Mouse (Mus musculus) kidney, postnatal 0 days (tissue): ENCODE data around the gene Fnbp1. TPM values are rescaled to one million over a fixed set of nuclear protein-coding genes. Genes with fewer than 3 reads are reported as not detected.

Experiments
- ATAC-seq: fragments of 200-750 bp; cut with Nextera tagmentation; replicated peaks from 2 replicates; pipeline ENCODE4 v1.8.0; 2017; ENCODE audit warnings: low read depth, moderate number of reproducible peaks, moderate TSS enrichment, moderate library complexity; ENCODE audit not compliant: low FRiP score
- DNase-seq: peaks from one replicate; pipeline ENCODE4 v3.0.0-alpha.2; 2016; ENCODE audit warnings: low spot score
- H3K27ac ChIP-seq: fragments of 300-500 bp; sonication (generic); 2 replicates; pipeline ENCODE4 v1.5.1; 2014; ENCODE audit warnings: mild to moderate bottlenecking
- H3K27me3 ChIP-seq: fragments of 300-500 bp; sonication (generic); 2 replicates; pipeline ENCODE4 v1.6.1; 2014; ENCODE audit warnings: low read length, mixed read lengths; ENCODE audit not compliant: insufficient read depth
- H3K36me3 ChIP-seq: fragments of 300-500 bp; sonication (generic); 2 replicates; pipeline ENCODE4 v1.6.1; 2014; ENCODE audit warnings: low read length, mixed read lengths; ENCODE audit not compliant: insufficient read depth
- H3K4me1 ChIP-seq: fragments of 300-500 bp; sonication (generic); replicated peaks from 2 replicates; pipeline ENCODE4 v1.6.1; 2014; ENCODE audit warnings: antibody characterized with exemption, low read length, mixed read lengths; ENCODE audit not compliant: insufficient read depth
- H3K4me2 ChIP-seq: fragments of 300-500 bp; sonication (generic); 2 replicates; pipeline ENCODE4 v1.6.1; 2014; ENCODE audit warnings: mild to moderate bottlenecking, low read length, moderate library complexity, mixed read lengths
- H3K4me3 ChIP-seq: fragments of 300-500 bp; sonication (generic); replicated peaks from 2 replicates; pipeline ENCODE4 v1.5.1; 2014; ENCODE audit warnings: low read depth, low read length
- H3K9ac ChIP-seq: fragments of 300-500 bp; sonication (generic); 2 replicates; pipeline ENCODE4 v1.6.1; 2014; ENCODE audit warnings: low read depth, low read length
- H3K9me3 ChIP-seq: fragments of 300-500 bp; sonication (generic); replicated peaks from 2 replicates; pipeline ENCODE4 v1.6.1; 2016; ENCODE audit warnings: low read length, inconsistent platforms, mixed read lengths
- CTCF ChIP-seq: IDR thresholded peaks from 2 replicates; pipeline ENCODE4 v1.5.1; 2016; ENCODE audit warnings: antibody characterized with exemption, low read depth, mild to moderate bottlenecking, moderate library complexity
- WGBS: fragments of 180-500 bp; shearing (Covaris S2); extraction: QIAGEN DNeasy Blood & Tissue Kit; methylation state at CpG from one replicate; pipeline ENCODE4 v1.1.7; 2014; 5-methylcytosine and 5-hydroxymethylcytosine counted together
- polyA plus RNA-seq: library from polyadenylated mRNA; unstranded; fragments of >200 nt; fragmentation: Nextera tagmentation; extraction: Ambion mirVana; gene quantifications from 2 replicates; pipeline ENCODE4 v1.2.1, GENCODE M21; 2015

The Fnbp1 gene
- polyA plus RNA-seq, 1 experiment from 2014 or later: 12.3 TPM

DNA sequence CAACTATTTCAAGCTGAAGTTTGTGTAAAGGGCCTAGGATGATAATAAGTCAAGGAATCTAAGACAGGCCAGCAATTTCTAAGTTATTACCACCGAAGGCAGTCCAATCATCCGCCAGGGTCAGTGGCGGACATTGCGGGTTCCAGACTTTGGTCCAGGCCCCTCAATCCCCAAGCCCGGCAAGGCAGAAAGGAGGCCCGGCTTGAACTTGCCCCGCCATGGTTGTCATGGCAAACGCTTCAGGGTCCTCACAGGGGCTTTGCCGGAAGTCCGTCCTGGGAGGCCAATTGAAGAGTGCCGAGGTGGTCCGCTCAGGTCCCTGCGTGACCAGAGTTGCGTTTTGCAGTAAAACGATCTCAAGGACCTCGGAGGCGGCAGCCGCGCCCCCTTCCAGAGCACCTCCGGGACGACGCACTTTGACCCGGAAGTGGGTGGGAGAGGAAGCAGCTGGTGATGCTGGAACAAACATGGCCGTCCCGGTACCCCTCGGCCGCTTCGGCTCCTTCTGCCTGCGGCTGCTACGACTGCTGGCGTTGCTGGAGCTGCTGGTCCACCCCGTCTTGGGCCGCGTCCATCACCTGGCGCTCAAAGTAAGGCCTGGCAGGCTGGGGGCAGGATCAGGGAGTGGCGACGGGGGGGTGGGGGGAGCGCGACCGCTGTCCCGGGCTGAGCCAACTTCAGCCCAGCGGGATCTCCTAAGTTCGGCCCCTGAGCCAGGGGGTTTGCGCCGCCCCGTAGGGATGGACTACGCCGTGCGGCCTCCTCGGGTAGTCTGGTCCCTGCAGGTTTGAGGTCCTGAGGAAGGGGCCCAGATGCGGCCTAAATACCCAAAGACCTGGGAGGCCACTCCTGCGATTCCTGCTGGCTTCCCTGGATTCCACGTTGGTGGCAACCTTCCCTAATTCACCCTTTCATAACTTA lies 10.3 kb upstream of the Fnbp1 start, which contains the start of gene Gpr107:
TSS of gene Gpr107 (plus strand) at position 425 of the 921 bp plus-strand sequence.
- under 1% methylated on average over 53 of the region's 53 CpGs for WGBS
- peak; percentile 96 for DNase-seq
- TF ChIP-seq CTCF: 0 out of 2 replicates have a peak, but pooled peaks have one; percentile 1
- Histone ChIP-seq H3K36me3 (0 out of 2 replicates have a peak, but pooled peaks cover 3% of the 10 kb centered on the region), H3K9ac (peak within 1 kb of the TSS; percentile 89), H3K4me2 (peak within 1 kb of the TSS; percentile 69), H3K9me3 (no peaks in the 10 kb centered on the region), H3K27ac (peak within 1 kb of the TSS; percentile 85), H3K4me3 (peak within 1 kb of the TSS; percentile 98), H3K4me1 (peaks cover 14% of the 10 kb centered on the region), H3K27me3 (no peaks in the 10 kb centered on the region)
- peak; percentile 90 for ATAC-seq

DNA sequence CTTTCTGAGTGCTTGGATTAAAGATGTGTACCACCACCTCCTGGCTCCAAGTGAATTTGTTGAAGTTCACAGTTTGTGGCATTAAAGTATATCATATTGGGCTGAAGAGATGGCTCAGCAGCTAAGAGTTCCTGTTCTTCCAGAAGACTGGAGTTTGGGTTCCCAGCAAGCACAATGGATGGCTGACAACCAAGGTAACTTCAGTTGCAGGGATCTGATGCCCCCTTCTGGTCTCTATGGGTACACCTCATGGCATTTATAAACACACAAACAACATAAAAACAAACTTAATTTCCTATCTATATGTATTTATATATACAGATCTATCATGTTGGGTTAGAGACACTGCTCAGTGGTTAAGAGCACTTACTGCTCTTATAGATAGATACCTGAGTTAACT lies 9.0 kb upstream of the Fnbp1 start:
- TF ChIP-seq CTCF: peak; percentile 56
- Histone ChIP-seq H3K27me3 (no peaks in the 10 kb centered on the region), H3K4me2 (no peak overlapping the region), H3K36me3 (0 out of 2 replicates have a peak, but pooled peaks cover 3% of the 10 kb centered on the region), H3K4me1 (peaks cover 14% of the 10 kb centered on the region), H3K4me3 (no peak overlapping the region), H3K27ac (no peak overlapping the region), H3K9ac (no peak overlapping the region), H3K9me3 (no peaks in the 10 kb centered on the region)
- ATAC-seq: no peak
- DNase-seq: no peak

DNA sequence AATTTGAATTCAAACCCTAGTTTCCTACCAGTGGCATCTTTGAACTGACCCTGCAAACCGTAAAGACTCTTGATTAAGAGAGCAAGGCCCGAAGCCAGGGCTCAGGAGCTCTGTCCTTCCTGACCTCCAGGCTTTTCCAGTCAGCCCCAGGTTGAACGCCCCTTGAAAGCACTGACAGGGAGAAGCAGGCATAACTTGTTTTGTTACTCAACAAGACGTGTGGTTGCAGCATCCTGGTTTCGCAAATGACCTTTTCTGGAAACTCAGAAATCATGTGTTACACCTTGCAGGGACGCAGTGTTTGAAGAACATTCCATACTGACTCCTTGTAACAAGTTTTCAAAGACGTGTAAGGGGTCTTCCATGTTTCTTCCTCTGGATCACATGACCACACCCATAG lies 5.2 kb upstream of the Fnbp1 start:
- Histone ChIP-seq H3K4me3 (no peak overlapping the region), H3K27ac (no peak overlapping the region), H3K4me1 (peaks cover 5% of the 10 kb centered on the region), H3K4me2 (no peak overlapping the region), H3K27me3 (no peaks in the 10 kb centered on the region), H3K9ac (no peak overlapping the region), H3K9me3 (no peaks in the 10 kb centered on the region), H3K36me3 (0 out of 2 replicates have a peak, but pooled peaks cover 3% of the 10 kb centered on the region)
- ATAC-seq: no peak
- no peak for DNase-seq
- 86% methylated on average over 7 of the region's 7 CpGs for WGBS
- no peak for TF ChIP-seq CTCF

DNA sequence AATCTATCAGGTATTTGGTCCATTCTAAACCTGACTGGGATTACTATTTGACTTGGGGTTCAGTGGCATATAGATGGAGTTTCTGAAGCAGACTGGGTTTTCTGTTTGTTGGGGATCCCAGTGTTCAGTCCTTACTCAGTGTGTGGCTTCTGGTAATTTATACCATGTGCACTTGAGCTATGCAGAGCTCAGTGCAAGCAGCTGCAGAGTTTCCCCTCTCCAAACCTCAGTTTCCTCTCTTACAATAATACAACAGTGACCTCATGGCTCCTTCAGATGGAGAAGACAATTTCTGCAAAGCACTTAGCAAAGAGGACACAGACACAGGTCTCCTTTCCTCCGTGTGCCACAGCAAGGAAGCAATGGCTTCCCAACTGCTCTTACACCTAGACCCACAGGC lies 3.1 kb upstream of the Fnbp1 start:
- ATAC-seq (no peak), DNase-seq (no peak)
- no peak for TF ChIP-seq CTCF
- Histone ChIP-seq H3K9me3 (no peaks in the 10 kb centered on the region), H3K9ac (no peak overlapping the region), H3K4me1 (peaks cover 2% of the 10 kb centered on the region), H3K4me2 (no peak overlapping the region), H3K36me3 (0 out of 2 replicates have a peak, but pooled peaks cover 3% of the 10 kb centered on the region), H3K4me3 (no peak overlapping the region), H3K27ac (no peak overlapping the region), H3K27me3 (no peaks in the 10 kb centered on the region)
- WGBS: 74% methylated on average over 1 of the region's 1 CpGs

DNA sequence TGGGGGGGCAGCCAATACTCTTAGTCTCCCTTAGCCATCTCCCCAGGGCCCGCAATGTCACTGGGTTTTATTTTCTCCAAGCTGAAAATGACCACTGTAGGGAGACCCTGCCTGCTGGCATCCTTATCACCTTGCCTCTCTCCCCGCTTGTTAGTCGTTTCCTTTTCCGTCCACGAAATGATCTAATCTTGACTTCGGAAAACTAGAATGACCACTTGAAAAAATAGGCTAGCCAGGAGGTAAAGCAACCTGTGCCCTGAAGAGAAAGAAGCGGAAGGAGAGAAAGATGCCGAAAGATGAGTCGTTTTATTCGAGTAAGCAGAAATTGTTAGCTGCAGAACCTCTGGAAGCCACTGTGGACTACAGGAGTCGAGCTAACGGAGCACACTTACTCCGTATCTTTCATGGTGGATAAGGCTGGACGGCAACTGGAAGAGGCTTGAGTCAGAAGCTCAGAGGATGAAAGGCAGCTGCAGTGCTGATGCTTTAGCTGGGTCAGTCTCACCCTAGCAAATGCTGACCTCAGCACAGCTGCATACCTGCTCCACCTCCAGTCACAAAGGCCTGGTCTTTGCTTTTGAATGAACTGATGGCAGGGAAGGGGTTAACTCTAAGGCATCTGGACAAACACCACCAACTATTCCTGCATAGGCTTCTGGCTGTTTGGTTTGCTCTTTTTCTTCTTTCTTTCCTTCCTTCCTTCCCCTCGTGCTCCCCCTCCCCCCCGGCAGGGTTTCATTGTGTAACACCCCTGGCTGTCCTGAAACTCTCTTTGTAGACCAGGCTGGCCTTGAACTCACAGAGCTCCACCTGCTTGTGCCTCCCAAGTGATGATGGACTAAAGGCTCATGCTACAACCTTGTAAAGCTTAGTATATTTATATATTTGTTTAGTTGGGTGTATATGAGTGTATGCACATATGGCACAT lies 2.2 kb upstream of the Fnbp1 start:
- ATAC-seq (no peak), DNase-seq (no peak)
- Histone ChIP-seq H3K4me1 (peaks cover 2% of the 10 kb centered on the region), H3K4me2 (no peak overlapping the region), H3K4me3 (no peak overlapping the region), H3K36me3 (no peaks in the 10 kb centered on the region), H3K9ac (no peak overlapping the region), H3K27ac (no peak overlapping the region), H3K9me3 (no peaks in the 10 kb centered on the region), H3K27me3 (no peaks in the 10 kb centered on the region)
- no peak for TF ChIP-seq CTCF
- 78% methylated on average over 16 of the region's 16 CpGs for WGBS

DNA sequence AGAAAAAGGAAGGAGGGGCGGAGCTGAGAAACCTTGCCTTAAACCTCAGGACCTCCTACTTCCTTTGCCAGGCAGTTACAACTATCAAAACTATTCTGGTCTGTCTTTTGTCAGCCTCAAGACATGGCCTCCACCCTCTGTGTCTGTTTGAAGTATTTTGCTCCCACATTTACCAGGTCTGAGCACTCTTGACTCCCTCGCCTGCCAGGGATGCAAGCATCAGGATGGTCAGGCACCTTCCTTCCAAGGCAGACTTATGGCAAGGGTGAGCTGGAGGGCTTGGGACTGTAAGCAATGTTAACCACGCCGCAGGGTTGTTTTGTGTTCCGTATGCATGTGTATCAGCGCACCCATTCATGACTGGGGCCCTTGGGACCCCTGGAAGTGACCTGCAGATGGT lies 1.5 kb upstream of the Fnbp1 start:
- no peak overlapping the region for H3K4me3 ChIP-seq
- H3K9ac ChIP-seq: no peak overlapping the region
- no peak for DNase-seq
- no peaks in the 10 kb centered on the region for H3K9me3 ChIP-seq
- H3K27ac ChIP-seq: no peak overlapping the region
- no peaks in the 10 kb centered on the region for H3K27me3 ChIP-seq
- TF ChIP-seq CTCF: no peak
- no peak for ATAC-seq
- WGBS: 75% methylated on average over 6 of the region's 6 CpGs
- peaks cover 2% of the 10 kb centered on the region for H3K4me1 ChIP-seq
- H3K36me3 ChIP-seq: no peaks in the 10 kb centered on the region
- 0 out of 2 replicates have a peak overlapping the region, but pooled peaks have one; percentile 3 for H3K4me2 ChIP-seq
